Mouse (Mus musculus) heart, postnatal 10 days (tissue): ENCODE results near the gene Dact2. TPM values are rescaled to one million over a fixed set of nuclear protein-coding genes. Genes with fewer than 3 reads are reported as not detected.

Experiments
- DNase-seq, 2 experiments: peaks; one replicate each; pipeline ENCODE4 v3.0.0; 2021
- intact Hi-C: fragments of 180-260 bp; cut with DNase I; formaldehyde crosslinking; loops from one replicate; pipeline ENCODE4 v1.15.1; 2025
- total RNA-seq, 2 experiments: library from RNA; stranded (reverse); gene quantifications; 2 replicates each; pipeline ENCODE4 v1.2.3; 2021

Gene Dact2
- total RNA-seq, 2 experiments from 2014 or later = 2.3 to 2.7 TPM

DNA sequence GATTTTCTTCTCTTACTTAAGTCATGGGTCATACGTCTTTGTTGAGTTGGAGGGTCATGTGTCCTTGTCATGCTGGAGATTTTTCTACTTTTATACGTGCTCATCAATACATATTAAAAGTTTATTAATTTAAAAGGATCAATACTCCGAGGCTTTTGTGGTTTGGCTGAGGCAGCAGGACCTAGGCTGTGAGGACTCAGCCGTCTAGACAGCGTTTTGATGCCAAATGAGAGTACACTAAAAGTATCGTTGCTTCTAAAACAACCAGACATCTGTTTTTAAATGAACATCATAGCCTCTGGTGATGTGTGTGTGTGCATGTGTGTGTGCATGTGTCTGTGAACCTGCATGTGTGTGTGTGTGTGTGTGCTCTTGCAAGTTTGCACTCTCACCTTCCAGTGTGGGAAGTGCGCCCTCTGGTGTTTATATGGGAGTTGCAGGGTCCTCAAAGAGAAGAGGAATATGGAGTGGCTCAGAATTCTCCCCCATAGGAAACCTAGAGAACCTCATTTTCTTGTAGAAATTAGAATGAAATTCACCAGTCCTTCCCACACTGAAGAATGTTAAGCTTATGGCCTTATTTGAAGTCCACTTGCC is 16.6 kb upstream of the Dact2 start:
- intact Hi-C loops = loop anchor here (5.0 kb wide), 1 partner anchor 108 kb away; no protein-coding TSS in a partner anchor
- peak; percentile 44 to 78 for DNase-seq

DNA sequence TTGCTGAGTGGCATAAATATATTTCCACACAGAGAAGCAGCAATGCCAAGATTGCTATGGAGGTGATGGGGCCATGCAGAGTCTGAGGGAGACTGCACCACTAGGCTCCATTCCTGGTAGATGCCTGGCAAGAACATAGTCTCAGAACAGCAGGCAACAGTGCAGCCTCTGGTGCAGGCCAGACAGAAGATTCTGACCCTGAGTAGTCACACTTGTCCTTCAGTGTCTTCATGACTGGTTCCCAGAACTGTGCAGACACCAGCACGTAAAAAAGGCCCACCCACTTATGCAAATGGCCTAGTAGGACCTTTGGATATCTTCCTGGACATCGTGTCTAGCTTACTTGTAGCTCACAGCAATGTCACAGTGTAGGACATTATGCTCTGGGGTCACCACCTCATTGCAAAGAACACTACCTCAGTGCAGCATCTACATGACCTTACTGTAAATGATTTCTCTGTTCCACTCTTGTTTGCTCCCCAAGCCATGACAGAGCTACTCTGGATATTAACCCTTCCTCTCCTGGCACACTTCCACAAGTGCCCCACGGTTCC is 9.9 kb upstream of the Dact2 start:
- no peak for DNase-seq
- intact Hi-C loops = no loop called here

DNA sequence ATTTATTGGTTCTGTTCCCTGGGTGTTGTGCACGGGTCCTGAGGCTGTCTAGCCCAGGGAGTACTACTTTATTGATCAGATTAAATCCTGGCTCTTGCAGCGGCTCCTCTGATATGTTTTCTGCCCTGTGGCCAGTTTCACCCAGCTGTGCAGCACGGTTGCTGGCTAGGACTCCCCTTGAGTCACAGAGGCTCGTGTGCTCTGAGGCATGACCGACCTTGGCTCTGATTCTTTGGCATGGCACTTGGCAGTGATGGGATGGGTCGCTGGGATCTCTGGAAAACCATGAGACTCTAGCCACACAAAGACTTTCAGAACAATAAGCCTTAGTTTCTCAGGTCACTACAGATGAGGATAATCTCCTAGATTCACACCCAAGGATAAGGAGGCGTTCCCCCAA is 8.7 kb upstream of the Dact2 start:
- intact Hi-C loops = no loop called here
- no peak for DNase-seq

DNA sequence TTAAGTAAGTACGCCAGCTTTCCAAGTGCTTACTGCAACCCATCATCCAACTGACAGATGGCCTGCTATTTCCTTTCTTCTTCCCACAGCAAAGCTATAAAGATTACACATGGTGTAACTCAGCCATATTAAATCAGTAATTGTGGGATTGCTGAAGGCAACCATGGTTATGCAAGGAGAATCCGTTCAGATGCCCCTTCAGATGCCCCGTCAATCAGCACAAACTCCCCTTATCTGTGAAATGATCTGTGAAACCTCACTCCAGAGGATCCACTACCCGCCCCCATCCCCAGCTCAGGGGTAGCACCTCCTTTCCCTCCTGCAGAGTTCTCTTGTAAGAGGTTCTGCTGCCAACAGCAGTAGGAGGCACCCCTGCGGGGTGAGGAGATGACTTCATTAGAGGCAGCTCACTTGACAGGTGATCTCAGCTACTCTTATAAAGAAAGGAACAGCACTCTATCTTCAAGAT is 3.0 kb upstream of the Dact2 start:
- intact Hi-C loops = loop anchor here (5.0 kb wide), 1 partner anchor 360 kb away; no protein-coding TSS in a partner anchor
- no peak for DNase-seq

DNA sequence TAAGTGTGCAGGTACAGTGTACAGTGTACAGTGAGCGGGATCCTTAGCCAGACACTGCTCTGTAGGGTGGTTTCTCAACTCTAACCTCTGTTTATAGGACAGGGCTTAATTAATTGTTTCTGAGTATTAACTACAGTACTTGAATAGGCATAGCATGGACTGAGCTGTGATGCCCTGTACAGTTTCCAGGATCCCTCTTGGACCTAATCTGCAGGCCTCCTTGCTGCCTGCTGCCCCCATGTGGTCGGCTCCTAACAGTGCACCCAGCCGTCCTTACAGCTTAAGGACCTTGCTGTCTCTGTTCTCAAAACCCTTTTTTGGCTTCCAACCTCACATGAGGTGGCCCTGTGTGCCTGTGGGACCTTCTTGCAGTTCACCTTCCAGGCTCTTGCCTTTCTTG is 2.0 kb upstream of the Dact2 start:
- intact Hi-C loops = loop anchor here (1.0 to 5.0 kb wide), 3 partner anchors 70 to 359 kb away; no protein-coding TSS in a partner anchor
- DNase-seq = peak; percentile 81 to 88

DNA sequence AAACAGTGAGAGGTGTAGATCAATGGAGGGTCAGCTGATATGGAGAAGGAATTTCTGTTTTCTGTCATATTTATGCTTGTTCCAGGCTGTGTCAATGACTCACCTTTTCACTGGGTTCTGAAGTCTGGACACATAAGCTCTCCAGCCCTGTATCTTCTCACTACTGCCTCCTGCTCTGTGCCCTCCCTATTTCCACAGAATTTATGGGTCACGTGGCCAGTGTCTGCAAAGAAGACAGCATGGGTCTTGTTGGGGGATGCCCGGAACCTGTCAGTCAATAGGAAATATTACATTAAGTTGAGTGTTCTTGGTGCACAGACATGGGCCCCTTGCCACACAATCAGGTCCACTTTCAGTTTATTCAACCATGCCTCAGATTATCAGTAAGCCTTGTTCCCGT is 1.1 kb upstream of the Dact2 start:
- intact Hi-C loops = loop anchor here (5.0 kb wide), 1 partner anchor 358 kb away; no protein-coding TSS in a partner anchor

DNA sequence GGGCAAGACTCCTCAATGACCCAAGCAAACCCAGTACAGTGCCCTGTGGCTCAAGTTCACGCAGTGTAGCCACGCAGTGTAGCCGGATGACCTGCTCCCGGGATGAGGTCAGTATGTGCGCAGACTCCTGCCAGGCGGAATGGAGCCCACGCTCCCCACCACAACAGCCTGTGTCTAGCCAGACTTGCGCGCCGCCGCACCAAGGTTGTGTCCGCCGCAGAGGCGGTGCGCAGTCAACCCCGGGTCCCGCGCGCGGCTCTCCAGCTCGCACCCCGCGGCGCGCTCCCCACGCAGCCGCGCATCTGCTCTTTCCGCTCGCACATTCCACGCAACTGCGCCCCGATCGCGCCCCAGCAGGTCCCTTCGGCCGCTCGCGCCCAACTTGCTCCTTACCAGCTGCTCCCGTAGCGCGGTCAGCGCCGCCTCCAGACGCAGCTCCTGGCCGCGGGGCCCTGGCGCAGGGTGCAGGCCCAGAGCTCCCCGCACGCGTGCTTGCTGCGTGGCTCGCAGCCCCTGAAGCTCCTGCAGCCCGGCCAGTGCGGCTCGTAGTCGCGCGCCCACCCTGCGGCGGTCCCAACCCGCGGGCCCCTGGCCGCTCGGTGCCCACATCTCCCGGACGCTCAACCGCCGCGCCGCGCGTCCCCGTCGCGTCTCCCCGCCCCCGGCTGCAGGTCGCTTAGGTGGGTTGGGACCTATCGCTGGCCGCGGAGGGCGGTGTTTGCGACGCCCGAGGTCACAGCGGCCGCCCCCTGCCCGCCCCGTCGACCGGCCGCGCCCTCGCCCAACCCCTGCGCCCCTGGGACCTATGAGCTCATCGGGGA is 773 bp downstream of the Dact2 start:
- DNase-seq = peak; percentile 57 to 59
- intact Hi-C loops = no loop called here

More for the DNA sequence above, 1.1 kb upstream of the Dact2 start:
- no peak for DNase-seq

DNA sequence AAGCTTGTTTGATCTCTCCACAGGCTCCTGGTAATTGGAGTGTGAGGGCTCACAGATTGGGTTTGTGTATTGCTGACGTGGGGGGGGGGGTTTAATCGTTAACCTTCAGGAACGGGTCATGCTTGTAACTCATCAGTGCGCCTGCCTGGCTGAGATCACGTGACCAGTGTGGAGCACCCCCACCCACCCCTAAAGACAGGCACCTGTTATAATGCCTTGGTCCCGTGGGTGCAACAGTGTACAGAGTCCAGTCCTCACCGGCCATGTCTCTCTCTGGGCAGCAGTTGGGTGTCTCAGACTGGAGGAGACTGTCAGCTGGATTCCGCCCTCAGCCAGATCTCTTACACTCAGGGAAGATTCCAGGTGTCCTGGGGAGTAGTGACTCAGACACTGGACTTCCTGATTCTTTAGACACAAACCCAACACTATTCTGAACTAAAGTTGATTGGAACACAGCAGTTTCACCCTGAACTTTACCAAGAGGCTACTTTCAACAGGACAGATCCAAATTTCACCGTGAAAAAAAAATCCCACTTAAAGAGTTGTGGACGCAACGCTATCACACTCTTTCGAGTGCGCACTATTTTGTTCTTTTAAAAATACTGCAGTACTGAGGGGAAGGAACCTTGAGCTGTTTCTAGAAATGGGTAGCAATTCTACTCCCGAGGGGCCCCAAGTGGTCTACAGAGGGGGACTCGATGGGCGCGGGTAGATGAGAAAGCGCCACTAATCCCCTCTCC is 1.6 kb downstream of the Dact2 start:
- peak in 1 of 2 experiments; percentile 21 for DNase-seq
- intact Hi-C loops = no loop called here

DNA sequence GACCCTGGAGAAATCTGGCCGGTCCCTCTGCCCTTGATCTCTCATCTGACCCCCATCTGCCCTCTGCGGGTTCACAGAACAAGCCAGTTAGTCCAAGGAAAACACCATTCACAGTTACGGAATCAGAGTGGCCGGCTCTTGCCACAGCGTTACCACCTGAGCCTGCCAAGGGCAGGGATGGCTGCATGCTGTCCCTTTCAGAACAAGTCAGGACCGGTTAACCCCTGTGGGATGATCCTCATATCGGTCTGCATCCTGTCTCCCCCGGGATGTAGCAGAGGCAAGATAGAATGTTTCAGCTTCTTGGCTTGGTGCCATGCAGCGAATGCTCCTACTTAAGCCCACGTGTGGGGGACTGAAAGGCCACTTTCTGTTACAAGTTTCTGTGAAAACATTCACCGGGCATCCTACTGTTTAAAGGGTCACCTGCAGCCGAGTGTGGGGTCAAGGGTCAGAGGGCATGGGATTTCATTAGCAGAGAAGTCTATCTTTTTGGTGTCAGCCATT is 2.8 kb downstream of the Dact2 start:
- intact Hi-C loops = no loop called here
- DNase-seq = peak in 1 of 2 experiments; percentile 24

DNA sequence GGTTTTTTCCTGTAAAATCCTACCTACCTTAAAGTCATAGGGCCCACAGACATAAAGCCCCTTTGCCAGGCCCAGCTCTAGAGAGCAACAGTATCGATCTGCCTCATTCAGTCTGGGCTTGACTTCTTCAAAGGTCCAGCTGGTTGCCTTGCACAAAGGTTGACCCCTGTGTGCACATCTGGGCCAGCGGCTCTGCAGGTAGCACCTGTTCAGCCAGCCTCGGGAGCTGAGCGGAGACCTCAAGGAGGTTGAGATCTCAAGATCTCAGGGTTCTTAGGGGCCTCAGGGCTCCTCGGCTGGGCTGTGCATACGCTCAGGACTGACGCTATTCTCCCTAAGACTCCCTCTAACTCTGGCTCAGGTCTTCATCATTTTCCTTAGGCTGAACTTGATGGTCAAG is 3.9 kb downstream of the Dact2 start:
- intact Hi-C loops = no loop called here
- no peak for DNase-seq

DNA sequence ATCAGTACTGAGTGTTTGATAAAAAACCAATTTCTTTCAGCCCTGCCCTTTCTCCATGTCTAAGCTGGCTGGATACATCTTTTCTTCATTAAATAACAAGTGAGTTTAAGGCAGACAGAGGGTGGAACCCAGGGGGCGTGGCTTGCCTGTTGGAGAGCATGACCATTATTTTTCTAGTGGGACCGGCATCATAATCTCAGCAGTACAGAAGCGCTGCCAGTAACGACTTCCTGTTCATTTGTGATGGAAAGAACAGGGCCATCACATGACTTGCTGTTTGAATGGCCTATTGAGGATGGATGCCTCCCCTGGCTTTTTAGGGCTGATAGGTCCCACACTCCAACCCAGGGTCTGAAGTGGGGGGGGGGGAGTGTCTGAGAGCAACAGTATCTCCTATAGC is 4.5 kb downstream of the Dact2 start:
- DNase-seq = peak; percentile 56 to 60
- intact Hi-C loops = no loop called here

DNA sequence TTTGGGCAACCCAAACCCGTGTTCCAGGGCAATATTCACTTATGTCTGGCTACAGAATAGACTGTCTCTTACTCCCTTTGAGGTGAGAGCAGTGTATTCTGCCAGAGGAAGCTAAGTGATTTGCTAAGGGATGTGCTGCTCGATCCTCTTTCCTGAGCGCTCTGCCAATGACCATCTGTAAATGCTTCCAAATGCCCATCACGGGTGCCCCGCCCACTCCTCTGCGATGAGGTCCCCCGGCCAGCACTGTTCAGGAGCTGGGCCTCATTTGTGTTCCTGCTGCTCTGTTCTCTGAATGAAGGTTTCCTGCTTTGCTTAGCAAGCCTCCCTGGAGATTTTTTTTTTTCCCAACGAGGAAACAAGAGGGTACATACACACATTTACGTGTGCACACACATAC is 11.2 kb downstream of the Dact2 start:
- intact Hi-C loops = no loop called here
- DNase-seq = no peak

DNA sequence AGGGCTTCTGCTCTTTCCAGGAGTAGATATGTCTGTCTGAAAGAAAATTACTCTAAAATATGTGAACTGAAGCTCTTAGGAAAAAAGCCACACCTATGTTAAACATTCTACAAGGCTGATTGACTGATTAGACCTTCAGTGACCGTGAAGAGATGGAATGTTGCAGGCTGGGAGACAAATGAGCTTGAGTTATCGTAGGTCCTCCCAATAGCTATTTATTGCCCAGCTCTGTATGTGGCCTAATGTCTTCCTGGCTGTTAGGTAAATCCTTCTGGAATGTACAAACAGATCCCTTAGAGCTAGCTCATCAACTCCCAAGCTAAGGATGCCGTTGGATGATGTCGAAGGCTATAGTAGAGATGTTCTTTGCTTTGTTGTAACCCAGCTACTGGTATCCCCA is 11.7 kb downstream of the Dact2 start:
- no peak for DNase-seq
- intact Hi-C loops = no loop called here

DNA sequence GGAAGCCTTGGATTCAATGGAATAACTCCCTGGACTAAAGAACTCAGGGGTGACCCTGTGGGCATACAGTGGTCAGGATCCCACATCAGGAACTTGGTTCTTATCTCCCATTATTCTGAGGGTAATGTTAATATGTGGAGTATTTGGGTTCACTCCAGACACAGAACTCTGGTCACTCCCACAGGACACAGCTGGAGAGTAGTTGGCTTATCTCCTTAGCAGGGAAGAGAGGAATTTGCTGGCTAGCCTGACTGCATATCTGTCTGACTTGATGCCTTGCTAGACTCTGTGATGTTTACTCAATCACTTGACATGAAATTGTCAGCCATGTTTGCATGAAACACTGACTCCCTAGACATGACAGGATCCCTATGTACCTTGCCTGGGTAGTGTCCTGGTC is 15.6 kb downstream of the Dact2 start:
- peak; percentile 35 to 51 for DNase-seq
- intact Hi-C loops = no loop called here

DNA sequence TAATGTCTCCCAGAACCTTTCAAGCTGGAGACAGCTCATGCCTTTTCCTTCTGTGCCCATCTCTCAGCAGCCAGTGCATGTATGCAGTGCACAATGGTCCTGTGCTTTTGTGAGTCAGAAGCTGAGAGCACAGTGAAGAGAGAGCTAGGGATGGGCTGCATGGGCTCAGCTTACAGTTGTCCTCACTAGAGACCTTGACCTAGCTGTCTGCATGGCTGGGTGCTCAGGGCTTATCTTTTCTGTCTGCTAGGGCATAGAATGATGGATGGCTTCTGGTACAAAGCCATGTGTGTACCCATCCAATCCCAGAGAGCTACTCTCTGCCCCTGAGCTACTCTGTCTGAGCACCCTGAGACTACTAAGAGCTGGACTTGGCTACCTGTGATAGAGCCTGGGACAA is 17.0 kb downstream of the Dact2 start:
- intact Hi-C loops = no loop called here
- no peak for DNase-seq

DNA sequence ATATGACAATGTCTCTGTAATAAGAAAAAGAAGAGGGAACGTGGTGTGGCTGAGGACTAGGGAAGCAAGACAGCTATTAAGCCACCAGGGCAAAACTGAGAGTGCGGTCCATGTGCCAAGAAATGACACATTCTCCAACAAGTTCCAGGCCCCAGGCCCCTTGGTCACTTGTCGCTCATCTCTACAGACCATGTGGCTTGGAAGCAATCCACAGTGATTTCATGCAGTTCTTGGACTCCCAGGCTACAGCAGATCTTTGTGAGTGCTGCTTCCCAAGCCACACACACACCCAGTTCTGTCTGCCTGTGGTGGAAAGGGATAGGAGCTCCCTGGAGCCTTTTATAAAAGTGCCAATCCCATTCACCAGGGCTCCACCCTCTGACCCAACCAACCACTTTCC is 17.9 kb downstream of the Dact2 start:
- intact Hi-C loops = no loop called here
- peak; percentile 60 to 61 for DNase-seq

DNA sequence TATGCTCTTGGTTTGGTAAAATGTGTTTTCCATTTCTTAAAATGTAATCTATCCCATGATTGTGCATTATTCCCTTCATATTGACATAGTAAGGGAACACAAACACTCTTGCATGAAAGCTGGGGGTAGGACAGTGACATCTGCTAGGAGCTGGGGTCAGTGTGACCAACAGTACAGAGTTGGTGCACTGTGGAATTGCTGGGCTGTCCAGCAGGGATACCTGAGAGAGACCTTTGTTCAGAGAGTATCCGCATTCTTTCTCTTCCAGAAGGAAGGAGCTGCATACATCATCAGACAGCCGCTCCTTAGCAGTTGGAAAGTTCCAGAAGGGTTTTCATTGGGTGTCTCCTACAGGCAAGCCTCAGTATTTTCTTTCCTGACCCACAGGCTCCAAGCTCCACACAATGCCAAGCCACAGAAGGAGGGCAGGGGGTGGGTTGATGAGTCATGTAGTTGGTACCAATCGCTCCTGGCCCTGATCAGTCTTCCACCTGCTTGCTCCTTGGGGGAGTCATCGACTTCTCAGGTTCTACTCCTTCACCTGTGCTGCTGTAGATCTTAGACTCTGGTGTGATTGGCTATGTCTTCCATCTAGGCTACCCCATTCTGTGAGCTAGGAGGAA is 19.8 kb downstream of the Dact2 start:
- intact Hi-C loops = no loop called here

DNA sequence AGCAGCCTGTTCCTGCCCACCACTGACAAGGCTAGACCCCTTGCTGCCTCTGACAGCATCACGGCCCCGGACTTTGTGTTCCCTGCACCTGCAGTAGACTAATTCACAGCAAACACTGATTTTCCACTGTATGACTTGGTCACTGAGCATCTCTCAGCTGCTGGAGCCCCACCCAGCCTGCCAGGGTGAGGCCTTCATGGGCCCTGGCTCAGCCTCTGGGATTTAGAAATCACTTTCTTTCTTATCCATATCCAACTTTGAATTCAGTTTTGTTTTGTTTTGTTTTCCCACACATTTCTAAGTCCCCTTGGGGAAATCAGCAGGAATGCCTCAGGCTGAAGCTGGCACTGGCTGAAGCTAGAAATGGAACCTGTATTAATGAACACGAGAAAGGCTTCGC is 20.4 kb downstream of the Dact2 start:
- intact Hi-C loops = no loop called here

More for the DNA sequence above, 19.8 kb downstream of the Dact2 start:
- no peak for DNase-seq

DNA sequence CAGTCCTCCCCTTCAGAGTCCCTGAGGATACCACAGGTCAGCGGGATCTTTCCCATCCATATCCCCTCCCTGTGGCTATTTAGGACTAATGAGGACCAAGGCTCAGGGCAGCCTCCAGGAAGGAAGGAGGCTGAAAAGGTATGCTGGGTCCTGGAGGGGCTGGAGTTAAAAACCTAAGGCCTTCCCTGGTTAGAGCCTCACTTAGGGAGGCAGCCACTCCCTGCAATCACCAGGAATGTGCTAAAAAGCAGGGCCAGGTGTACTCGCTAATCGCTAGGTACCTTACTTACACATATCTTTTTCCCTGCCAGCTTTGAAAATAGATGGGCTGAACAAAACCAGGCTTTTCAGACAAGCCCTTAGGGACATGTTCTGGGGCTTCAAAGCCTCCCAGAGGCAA is 21.2 kb downstream of the Dact2 start:
- intact Hi-C loops = no loop called here
- DNase-seq = no peak

More for the DNA sequence above, 20.4 kb downstream of the Dact2 start:
- DNase-seq = no peak

DNA sequence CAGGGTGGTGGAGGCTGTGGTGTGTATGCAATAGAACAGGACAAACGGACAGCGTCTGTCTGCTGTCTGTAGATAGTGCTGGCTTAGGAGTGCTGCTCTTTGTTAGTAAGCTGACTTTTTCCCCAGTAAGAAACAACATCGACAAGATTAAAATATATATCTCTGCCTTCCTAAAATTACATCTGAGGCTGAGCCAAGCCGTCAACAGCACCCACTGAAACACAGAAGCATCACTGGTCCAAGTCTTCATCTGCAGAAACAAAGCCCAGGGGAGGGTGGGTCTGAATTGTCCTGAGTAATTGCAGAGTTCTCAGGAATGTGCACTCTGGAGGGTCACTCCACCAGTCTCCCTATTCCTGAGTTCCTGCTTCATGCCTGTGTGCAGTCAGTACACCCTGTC is 25.2 kb downstream of the Dact2 start:
- intact Hi-C loops = no loop called here
- DNase-seq = no peak
